Mouse (Mus musculus) ovary, adult 10 weeks (tissue): ENCODE data around the gene Ifng. TPM values are rescaled to one million over a fixed set of nuclear protein-coding genes. Genes with fewer than 3 reads are reported as not detected.

Experiments used
- polyA plus RNA-seq: library from polyadenylated mRNA; stranded (reverse); fragments of 350-450 nt; fragmentation: Illumina TruSeq; extraction: RNeasy Lipid Tissue Mini Kit (QIAGEN cat#74804); gene quantifications from one replicate; pipeline ENCODE4 v1.2.3, GENCODE M21; 2014

The Ifng gene
- polyA plus RNA-seq = not detected

DNA sequence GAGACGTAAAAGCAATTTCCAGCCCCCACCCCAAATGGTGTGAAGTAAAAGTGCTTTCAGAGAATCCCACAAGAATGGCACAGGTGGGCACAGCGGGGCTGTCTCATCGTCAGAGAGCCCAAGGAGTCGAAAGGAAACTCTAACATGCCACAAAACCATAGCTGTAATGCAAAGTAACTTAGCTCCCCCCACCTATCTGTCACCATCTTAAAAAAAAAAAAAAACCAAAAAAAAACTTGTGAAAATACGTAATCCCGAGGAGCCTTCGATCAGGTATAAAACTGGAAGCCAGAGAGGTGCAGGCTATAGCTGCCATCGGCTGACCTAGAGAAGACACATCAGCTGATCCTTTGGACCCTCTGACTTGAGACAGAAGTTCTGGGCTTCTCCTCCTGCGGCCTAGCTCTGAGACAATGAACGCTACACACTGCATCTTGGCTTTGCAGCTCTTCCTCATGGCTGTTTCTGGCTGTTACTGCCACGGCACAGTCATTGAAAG lies at the start of gene Ifng:
TSS of gene Ifng (plus strand) at position 305 of the 499 bp plus-strand sequence.

Other genes starting within 250 kb of the Ifng start
- gene Il22, start 236.1 kb upstream of the Ifng start, polyA plus RNA-seq = not detected
- not detected for gene Gm32717, start 200.3 kb upstream of the Ifng start, polyA plus RNA-seq
- not detected for gene Gm32802, start 182.4 kb upstream of the Ifng start, polyA plus RNA-seq
- gene Iltifb, start 146.0 kb upstream of the Ifng start, polyA plus RNA-seq = not detected
- not detected for gene Gm9040, start 114.1 kb upstream of the Ifng start, polyA plus RNA-seq
- not detected for gene Gm9044, start 108.6 kb upstream of the Ifng start, polyA plus RNA-seq
- gene Gm9045, start 103.2 kb upstream of the Ifng start, polyA plus RNA-seq = not detected
- not detected for gene Gm9046, start 97.8 kb upstream of the Ifng start, polyA plus RNA-seq
- gene Gm9048, start 92.4 kb upstream of the Ifng start, polyA plus RNA-seq = not detected
- not detected for gene Gm9049, start 86.9 kb upstream of the Ifng start, polyA plus RNA-seq